ENCODE assay signal across 9 mouse cellular contexts in genomic region chr4:134660630-134661183, GRCm38 (mm10). TPM values are rescaled to one million over a fixed set of nuclear protein-coding genes. Genes with fewer than 3 reads are reported as not detected.
DNase-seq lines count a peak whose midpoint lies in the region; ATAC-seq and TF ChIP-seq lines count a peak whose summit lies in the region.
"Had no signal": no experiment of that assay in that cellular context is flagged by ENCODE, and none has a peak within 500 bp of the region (broad histone marks: within the 10 kb centered on the region; RNA-seq: fewer than 3 reads in every experiment).

No protein-coding gene starts in this region.

- no peak overlapping the region for H3K27ac ChIP-seq in kidney, adult 2 months (ENCODE audit: insufficient read depth, low read depth, low read length)
- no peak overlapping the region for H3K27ac ChIP-seq in forebrain, postnatal 0 days (ENCODE audit: low read depth, low read length)
- H3K27ac ChIP-seq in midbrain, embryonic 14.5 days (replicated peaks; ENCODE audit: low read depth, low read length): peak overlapping the region; percentile 71; the same call in 1 of the 2 replicates

- no peaks in the 10 kb centered on the region for H3K4me1 ChIP-seq in kidney, adult 2 months (ENCODE audit: control insufficient read depth, insufficient read depth, low read length)
- peaks cover 10% of the 10 kb centered on the region for H3K4me1 ChIP-seq in forebrain, postnatal 0 days (ENCODE audit: insufficient read depth)
- peaks cover 48% of the 10 kb centered on the region for H3K4me1 ChIP-seq in midbrain, embryonic 14.5 days (ENCODE audit: control insufficient read depth, insufficient read depth, low read length)

- DNase-seq in kidney, adult 2 months: peak; percentile 24
- no peak for DNase-seq in kidney, adult 11 months
- peak; percentile 62 to 72 for DNase-seq in cerebellum, postnatal 10 days
- peak; percentile 35 for DNase-seq in forebrain, postnatal 0 days
- DNase-seq in midbrain, embryonic 14.5 days: peak; percentile 56
- no peak for DNase-seq in spleen, adult 12 weeks (ENCODE audit: low spot score)
- no peak for DNase-seq in urinary bladder, postnatal 36 days (ENCODE audit: low spot score in 2 of 2)

- TF ChIP-seq CTCF in kidney, adult 2 months (conservative IDR thresholded peaks at IDR 0.05; ENCODE audit: insufficient read depth, insufficient read length, low read depth, low read length): no peak
- TF ChIP-seq CTCF in forebrain, postnatal 0 days (IDR thresholded peaks at IDR 0.05; ENCODE audit: low read depth): no peak

- H3K4me3 ChIP-seq in kidney, adult 2 months (ENCODE audit: insufficient read depth, low read depth, low read length): no peak overlapping the region
- H3K4me3 ChIP-seq in forebrain, postnatal 0 days (ENCODE audit: low read depth, low read length): no peak overlapping the region
- no peak overlapping the region for H3K4me3 ChIP-seq in midbrain, embryonic 14.5 days (replicated peaks; ENCODE audit: low read depth, low read length)

- no peaks in the 10 kb centered on the region for H3K27me3 ChIP-seq in kidney, adult 2 months (replicated peaks; ENCODE audit: control insufficient read depth, insufficient read depth, low read length)
- no peaks in the 10 kb centered on the region for H3K27me3 ChIP-seq in forebrain, postnatal 0 days (ENCODE audit: insufficient read depth, low read length)
- 0 out of 2 replicates have a peak, but pooled peaks cover 7% of the 10 kb centered on the region for H3K27me3 ChIP-seq in midbrain, embryonic 14.5 days (ENCODE audit: control insufficient read depth, insufficient read depth, low read length)

- no peak for TF ChIP-seq POLR2A in kidney, adult 2 months (IDR thresholded peaks at IDR 0.05; ENCODE audit: low read depth, low read length)

- H3K9me3 ChIP-seq in forebrain, postnatal 0 days (ENCODE audit: low read length): no peaks in the 10 kb centered on the region
- no peaks in the 10 kb centered on the region for H3K9me3 ChIP-seq in midbrain, embryonic 14.5 days (ENCODE audit: control insufficient read depth, low read length)
- H3K9me3 ChIP-seq: G1E had no signal

- no peaks in the 10 kb centered on the region for H3K36me3 ChIP-seq in kidney, adult 2 months (ENCODE audit: control insufficient read depth, insufficient read depth, low read length)
- no peaks in the 10 kb centered on the region for H3K36me3 ChIP-seq in forebrain, postnatal 0 days (ENCODE audit: insufficient read depth)
- no peaks in the 10 kb centered on the region for H3K36me3 ChIP-seq in midbrain, embryonic 14.5 days (ENCODE audit: control insufficient read depth, insufficient read depth, low read length)
- H3K36me3 ChIP-seq: G1E had no signal

- no peak overlapping the region for H3K4me2 ChIP-seq in forebrain, postnatal 0 days (ENCODE audit: low read depth)
- peak overlapping the region; percentile 49 for H3K4me2 ChIP-seq in midbrain, embryonic 14.5 days (ENCODE audit: low read length)

- ATAC-seq in forebrain, postnatal 0 days: peak; percentile 25; the same call in 1 of the 2 replicates
- no peak for ATAC-seq in midbrain, embryonic 14.5 days (ENCODE audit: low FRiP score, low TSS enrichment)
- no peak for ATAC-seq in megakaryocyte-erythroid progenitor cell, adult 5-6 weeks (replicated peaks; ENCODE audit: low FRiP score, low TSS enrichment, poor library complexity, severe bottlenecking)

- WGBS in kidney, adult 2 months: 40% methylated on average over 18 of the region's 18 CpGs
- WGBS in forebrain, postnatal 0 days: 37% methylated on average over 18 of the region's 18 CpGs
- WGBS in midbrain, embryonic 14.5 days: 10% methylated on average over 18 of the region's 18 CpGs

- H3K9ac ChIP-seq in forebrain, postnatal 0 days: peak overlapping the region; percentile 14; the same call in 1 of the 2 replicates
- no peak overlapping the region; the same call in 1 of the 2 replicates for H3K9ac ChIP-seq in midbrain, embryonic 14.5 days (replicated peaks; ENCODE audit: low read length)

RNA-seq across cellular contexts. Expression of gene Man1c1, which starts 43.4 kb away (rescaled TPM):
- polyA plus RNA-seq in kidney, adult 2 months (2012; rRNA removed): 4.6 and 4.7 TPM in 2 replicates
- 8.3 and 9.9 TPM in 2 replicates for total RNA-seq in forebrain, postnatal 0 days (2014; rRNA removed)
- 1.7 and 2.4 TPM in 2 replicates for polyA plus RNA-seq in forebrain, postnatal 0 days (2015; fragmentation: Nextera tagmentation; extraction: Ambion mirVana)
- polyA plus RNA-seq in midbrain, embryonic 14.5 days (2014; fragmentation: Nextera tagmentation; extraction: Ambion mirVana): 3.9 and 4.9 TPM in 2 replicates
- 0.49 and 0.59 TPM in 2 replicates for total RNA-seq in megakaryocyte-erythroid progenitor cell, adult 5-6 weeks (2014; fragmentation: Nextera tagmentation)
- 0.53 TPM in 1 of 2 replicates, not detected in the other for total RNA-seq in megakaryocyte-erythroid progenitor cell, adult 5-6 weeks (2017)
- polyA plus RNA-seq: G1E had no signal

Comparison
In these comparisons a context has a peak if more than half of its experiments do, and no peak if none do; other contexts are left out.
1. DNase-seq: peak in kidney, adult 2 months (single experiment), cerebellum, postnatal 10 days (2 of 2), forebrain, postnatal 0 days (single experiment) and midbrain, embryonic 14.5 days (single experiment); none in kidney, adult 11 months (single experiment), spleen, adult 12 weeks (single experiment) and urinary bladder, postnatal 36 days (0 of 2).